Mouse (Mus musculus): ENCODE data around the gene Slc38a3.

Gene Slc38a3

GRCm38 (mm10) chr9:107618778-107619545, 50.4 kb downstream of the Slc38a3 start:
- no peak for DNase-seq (ENCODE audit: low read depth)

- no peak for DNase-seq (ENCODE audit: low read depth)
These were observed 51.2 kb downstream of the Slc38a3 start for GRCm38 (mm10) chr9:107618098-107618497.

GRCm38 (mm10) chr9:107617461-107617860, 51.9 kb downstream of the Slc38a3 start:
- peak; percentile 41 for DNase-seq (ENCODE audit: low read depth)

- peak; percentile 9 for DNase-seq (ENCODE audit: low read depth)
These were observed 54.3 kb downstream of the Slc38a3 start for GRCm38 (mm10) chr9:107615035-107615434.

- no peak for DNase-seq (ENCODE audit: low read depth)
These were observed 56.3 kb downstream of the Slc38a3 start for GRCm38 (mm10) chr9:107612945-107613569.

- DNase-seq (ENCODE audit: low read depth) = peak; percentile 97
These were observed 57.0 kb downstream of the Slc38a3 start for GRCm38 (mm10) chr9:107612191-107612944.

- DNase-seq (ENCODE audit: low read depth) = peak; percentile 25
These were observed 57.7 kb downstream of the Slc38a3 start for GRCm38 (mm10) chr9:107611456-107612190.

- peak; percentile 34 for DNase-seq (ENCODE audit: low read depth)
These were observed 59.9 kb downstream of the Slc38a3 start for GRCm38 (mm10) chr9:107609433-107609830.

- no peak for DNase-seq (ENCODE audit: low read depth)
These were observed 60.4 kb downstream of the Slc38a3 start, which contains the start of gene Sema3b for GRCm38 (mm10) chr9:107608741-107609432. TSS of gene Sema3b (minus strand) at chr9:107609229.

- no peak for DNase-seq (ENCODE audit: low read depth)
These were observed 61.6 kb downstream of the Slc38a3 start for GRCm38 (mm10) chr9:107607653-107608245.

- no peak for DNase-seq (ENCODE audit: low read depth)
These were observed 62.3 kb downstream of the Slc38a3 start for GRCm38 (mm10) chr9:107607036-107607435.

GRCm38 (mm10) chr9:107606591-107606990, 62.7 kb downstream of the Slc38a3 start:
- no peak for DNase-seq (ENCODE audit: low read depth)

- DNase-seq (ENCODE audit: low read depth) = no peak
These were observed 64.2 kb downstream of the Slc38a3 start for GRCm38 (mm10) chr9:107605041-107605661.

GRCm38 (mm10) chr9:107603251-107603650, 66.1 kb downstream of the Slc38a3 start:
- no peak for DNase-seq (ENCODE audit: low read depth)

- DNase-seq (ENCODE audit: low read depth) = peak; percentile 93
These were observed 67.2 kb downstream of the Slc38a3 start for GRCm38 (mm10) chr9:107602068-107602648.

GRCm38 (mm10) chr9:107601275-107601674, 68.1 kb downstream of the Slc38a3 start:
- DNase-seq (ENCODE audit: low read depth) = no peak

- DNase-seq (ENCODE audit: low read depth) = no peak
These were observed 68.6 kb downstream of the Slc38a3 start for GRCm38 (mm10) chr9:107600745-107601144.

Data from induced T-regulatory cell, adult 2 months (primary cell).